Mouse (Mus musculus): ENCODE measurements around the gene Pltp.
A peak's percentile ranks its signal among the peaks of the same experiment; 100 is the strongest.

The Pltp gene

DNA sequence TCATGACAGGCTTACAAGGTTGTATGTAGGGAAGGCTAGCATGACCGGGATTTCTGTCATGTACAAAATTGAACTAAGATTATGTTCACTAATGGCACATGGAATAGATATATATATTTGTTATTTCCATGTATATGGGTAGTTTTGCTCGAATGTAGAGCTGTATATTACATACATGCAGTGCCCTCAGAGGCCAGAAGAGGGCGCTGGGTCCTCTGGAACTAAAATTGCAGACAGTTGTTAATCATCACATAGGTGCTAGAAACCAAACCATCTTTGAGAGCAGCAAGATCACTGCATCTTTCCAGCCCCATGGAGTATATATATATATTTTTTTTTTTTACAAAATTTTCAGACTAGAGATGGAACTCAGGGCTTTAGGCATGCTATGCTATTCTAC is 11.7 kb downstream of the Pltp start:
- DNase-seq (ENCODE audit: low read depth, low spot score), result no peak

- no peak for DNase-seq (ENCODE audit: low read depth, low spot score)
These were observed 22.3 kb downstream of the Pltp start for GRCm38 (mm10) chr2:164835164-164835563.

DNA sequence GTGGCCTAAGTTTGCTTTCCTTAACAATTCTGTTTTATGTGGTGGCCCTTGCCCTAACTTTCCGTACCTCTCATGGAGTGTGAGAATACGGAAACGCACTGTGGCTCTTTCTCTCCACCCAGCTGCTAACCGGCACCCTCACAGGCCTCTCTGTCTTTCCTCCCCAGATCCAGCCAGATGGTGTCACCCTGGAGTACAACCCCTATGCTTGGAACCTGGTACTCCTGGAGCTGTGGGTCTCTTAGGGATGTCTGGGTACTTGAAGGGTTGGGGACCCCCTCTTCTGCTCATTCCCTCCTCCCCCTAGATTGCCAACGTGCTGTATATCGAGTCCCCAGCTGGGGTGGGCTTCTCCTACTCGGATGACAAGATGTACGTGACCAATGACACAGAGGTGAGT is 23.0 kb downstream of the Pltp start:
- no peak for DNase-seq (ENCODE audit: low read depth, low spot score)

GRCm38 (mm10) chr2:164833314-164833959 is 24.1 kb downstream of the Pltp start, which contains the start of gene Neurl2:
Gene Neurl2, minus strand, starts transcription at chr2:164833456.
- DNase-seq (ENCODE audit: low read depth, low spot score), result peak; percentile 91

GRCm38 (mm10) chr2:164832748-164833301 is 24.7 kb downstream of the Pltp start, which contains the start of gene Ctsa:
Gene Ctsa, plus strand, starts transcription at chr2:164832873.
- DNase-seq (ENCODE audit: low read depth, low spot score), result no peak

DNA sequence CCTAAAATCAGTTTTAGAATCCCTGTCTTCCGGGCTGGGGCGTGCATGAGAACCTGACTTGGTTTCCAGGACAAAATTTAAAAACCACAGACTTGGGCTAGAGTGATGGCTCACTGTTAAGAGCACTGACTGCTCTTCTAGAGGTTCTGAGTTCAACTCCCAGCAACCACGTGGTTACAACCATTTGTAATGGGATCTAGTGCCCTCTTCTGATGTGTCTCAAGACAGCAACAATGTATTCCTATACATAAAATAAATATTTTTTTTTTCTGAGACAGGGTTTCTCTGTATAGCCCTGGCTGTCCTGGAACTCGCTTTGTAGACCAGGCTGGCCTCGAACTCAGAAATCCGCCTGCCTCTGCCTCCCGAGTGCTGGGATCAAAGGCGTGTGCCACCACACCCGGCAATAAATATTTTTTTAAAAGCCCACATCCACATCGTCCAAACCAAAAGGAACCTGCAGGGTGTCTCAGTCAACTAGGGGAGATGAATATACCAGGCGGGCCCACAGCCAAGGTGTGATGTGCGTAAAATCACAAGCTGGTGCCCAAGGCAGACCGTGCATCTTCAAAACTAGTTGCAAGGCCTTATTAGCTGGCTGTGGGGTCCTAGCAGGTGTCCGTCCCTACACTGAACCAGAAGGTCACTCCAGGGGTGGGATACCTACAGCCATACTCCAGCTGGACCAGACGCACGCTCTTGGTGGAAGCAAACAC is 25.3 kb downstream of the Pltp start:
- DNase-seq (ENCODE audit: low read depth, low spot score), result no peak

DNA sequence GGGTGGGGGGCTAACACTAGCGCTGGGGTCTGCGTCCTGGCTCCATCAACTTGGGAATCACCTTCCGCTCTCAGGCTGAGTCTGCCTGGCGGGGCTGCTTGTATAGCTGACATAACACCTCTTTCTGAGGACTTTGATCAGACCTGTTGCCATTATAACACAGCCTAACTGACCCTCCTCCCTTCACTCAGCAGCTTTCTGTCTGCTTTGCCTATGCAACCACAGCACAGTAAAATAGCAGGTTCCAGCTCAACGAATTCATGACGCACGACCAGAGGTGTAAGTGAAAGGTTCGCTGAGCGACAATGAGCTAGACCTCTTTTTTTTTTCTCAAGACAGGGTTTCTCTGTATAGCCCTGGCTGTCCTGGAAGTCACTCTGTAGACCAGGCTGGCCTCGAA is 26.5 kb downstream of the Pltp start:
- DNase-seq (ENCODE audit: low read depth, low spot score), result no peak

- no peak for DNase-seq (ENCODE audit: low read depth, low spot score)
These were observed 28.4 kb downstream of the Pltp start for GRCm38 (mm10) chr2:164829090-164829489.

DNA sequence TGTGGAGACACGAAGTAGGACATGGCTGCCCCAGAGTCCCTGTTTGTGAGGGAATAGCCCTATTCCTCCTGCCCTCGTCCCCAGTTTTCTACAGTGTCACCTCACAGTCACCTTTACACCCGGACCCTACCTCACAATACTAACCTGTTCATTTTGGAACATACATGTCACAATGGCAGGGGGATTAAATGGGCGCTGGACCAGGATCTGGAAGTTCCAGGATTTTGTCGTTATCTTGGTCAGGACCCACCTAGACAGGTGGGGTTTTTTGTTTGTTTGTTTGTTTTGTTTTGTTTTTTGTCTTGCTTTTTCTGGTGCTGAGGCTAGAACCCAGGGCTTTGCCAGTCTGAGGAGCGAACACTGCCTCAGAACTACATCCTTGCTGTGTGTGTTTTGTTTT is 29.1 kb downstream of the Pltp start, which contains the start of gene Spata25:
Gene Spata25 (minus strand): TSS at position 101 of the 400 bp plus-strand sequence.
- DNase-seq (ENCODE audit: low read depth, low spot score), result no peak

DNA sequence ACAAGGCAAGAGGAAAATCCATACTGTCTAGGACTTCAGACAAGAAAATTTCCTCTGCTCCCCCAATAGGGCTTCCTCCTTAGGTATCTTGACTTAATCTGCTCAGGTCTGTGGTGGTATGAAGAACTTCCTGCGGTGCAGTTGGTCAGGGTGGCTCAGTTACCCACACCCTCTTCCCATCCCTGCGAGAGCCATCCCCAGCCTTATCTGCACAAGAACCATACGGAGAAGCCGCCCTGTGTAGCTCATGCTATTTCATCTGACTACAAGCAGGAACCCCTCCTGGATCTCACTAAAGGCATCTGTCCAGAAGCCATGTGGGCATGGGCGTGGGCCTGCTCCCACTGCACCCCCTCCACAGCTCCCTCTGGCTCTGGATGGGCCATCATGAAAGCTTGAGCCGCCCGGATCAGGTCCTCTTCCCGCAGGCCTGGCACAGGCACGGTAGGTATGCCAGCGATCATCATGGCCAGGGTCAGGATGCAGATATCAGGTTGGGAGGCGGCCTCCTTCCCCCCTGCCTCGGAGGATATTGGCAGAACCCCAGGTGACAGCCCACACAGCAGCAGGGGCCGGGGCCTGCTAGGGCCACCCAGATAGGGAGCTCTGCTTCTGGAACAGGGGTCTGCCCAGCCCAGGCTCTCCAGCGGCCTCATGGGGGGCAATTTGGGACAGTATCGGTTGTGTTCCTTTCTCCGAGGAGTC is 30.2 kb downstream of the Pltp start:
- DNase-seq (ENCODE audit: low read depth, low spot score), result no peak

- no peak for DNase-seq (ENCODE audit: low read depth, low spot score)
These were observed 32.0 kb downstream of the Pltp start for GRCm38 (mm10) chr2:164825521-164825920.

DNA sequence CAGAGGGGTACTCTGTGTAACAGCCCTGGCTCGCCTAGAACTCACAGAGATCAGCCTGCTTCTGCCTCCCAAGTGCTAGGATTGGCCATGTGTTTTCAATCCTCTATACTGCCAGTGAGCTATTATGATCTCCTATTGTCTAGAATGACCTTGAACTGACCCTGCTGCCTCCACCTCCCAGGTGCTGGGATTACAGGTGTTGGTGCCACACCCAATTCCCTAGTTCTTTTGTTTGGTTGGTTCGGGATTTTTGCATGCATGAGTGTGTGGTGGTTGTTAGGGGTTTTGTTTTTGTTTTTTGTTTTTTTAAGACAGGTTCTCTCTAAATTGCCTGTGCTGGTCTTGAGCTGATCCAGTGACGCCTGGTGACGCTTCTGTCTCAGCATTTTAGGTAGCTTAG is 33.5 kb downstream of the Pltp start:
- no peak for DNase-seq (ENCODE audit: low read depth, low spot score)

GRCm38 (mm10) chr2:164823181-164823585 is 34.3 kb downstream of the Pltp start:
- DNase-seq (ENCODE audit: low read depth, low spot score), result no peak

DNA sequence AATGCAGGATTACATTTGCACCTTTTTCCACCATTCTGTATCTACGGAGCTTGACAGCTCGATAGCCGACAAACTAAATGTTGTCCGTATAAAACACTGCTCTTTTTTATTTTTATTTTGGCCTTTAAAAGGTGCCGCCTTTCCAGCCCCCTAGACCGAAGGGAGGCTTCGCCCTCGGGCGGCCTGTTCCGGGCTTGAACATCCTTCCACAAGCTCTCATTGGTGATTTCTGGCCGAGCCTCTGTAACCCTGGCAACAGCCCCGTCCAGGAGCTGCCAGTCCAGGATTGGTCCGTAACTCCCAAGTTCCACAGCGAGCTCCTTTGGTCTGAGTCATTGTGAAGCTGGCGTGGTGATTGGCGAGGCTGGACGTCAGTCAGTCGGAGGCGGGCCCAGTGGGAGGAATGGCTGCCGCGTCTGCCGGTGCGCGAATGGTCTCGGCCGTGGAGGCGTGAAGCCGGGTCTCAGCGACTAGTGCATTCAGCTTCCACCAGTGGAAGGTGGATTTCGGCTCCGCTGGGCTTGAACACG is 34.8 kb downstream of the Pltp start, which contains the start of gene Zswim1:
Gene Zswim1 (plus strand): TSS at position 51 of the 530 bp plus-strand sequence.
- DNase-seq (ENCODE audit: low read depth, low spot score), result peak; percentile 94

GRCm38 (mm10) chr2:164821060-164821459 is 36.5 kb downstream of the Pltp start:
- no peak for DNase-seq (ENCODE audit: low read depth, low spot score)

- no peak for DNase-seq (ENCODE audit: low read depth, low spot score)
These were observed 39.8 kb downstream of the Pltp start for GRCm38 (mm10) chr2:164817703-164818102.

DNA sequence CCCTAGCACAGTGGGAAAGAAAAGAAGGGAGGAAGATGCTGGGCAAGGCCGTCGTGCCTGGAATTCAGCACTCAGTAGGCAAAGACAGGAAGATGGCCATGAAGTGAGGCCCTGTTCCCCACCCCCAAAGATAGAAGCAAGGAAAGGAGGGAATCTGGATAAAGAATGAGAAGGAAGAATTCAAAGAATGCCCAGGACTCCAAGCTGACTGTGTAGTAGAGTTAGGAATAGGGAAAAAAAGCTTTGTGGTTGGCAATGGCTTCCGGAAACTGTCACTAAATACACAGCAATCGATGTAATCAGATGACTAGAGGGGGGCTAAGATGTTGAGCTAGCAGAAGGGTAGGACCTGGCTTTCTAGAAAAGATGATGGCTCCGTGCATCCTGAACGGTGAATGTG is 40.3 kb downstream of the Pltp start:
- DNase-seq (ENCODE audit: low read depth, low spot score), result no peak

DNA sequence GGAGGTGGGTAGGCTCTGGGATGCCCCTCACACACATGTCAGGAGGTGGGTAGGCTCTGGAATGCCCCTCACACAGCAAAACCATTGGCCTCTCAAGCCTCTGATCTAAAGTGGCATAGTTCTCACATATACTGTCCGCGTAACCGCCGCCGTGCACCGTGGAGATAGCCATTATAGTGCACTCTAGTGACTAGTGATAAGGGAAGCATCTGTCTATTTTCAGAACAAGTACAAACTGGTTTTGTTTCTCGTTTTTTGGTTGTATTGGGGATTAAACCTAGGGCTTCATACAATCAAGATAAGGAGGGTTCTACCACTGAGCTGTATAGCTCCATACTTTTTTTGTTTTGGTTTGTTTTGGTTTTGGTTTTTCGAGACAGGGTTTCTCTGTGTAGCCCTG is 41.7 kb downstream of the Pltp start:
- no peak for DNase-seq (ENCODE audit: low read depth, low spot score)

DNA sequence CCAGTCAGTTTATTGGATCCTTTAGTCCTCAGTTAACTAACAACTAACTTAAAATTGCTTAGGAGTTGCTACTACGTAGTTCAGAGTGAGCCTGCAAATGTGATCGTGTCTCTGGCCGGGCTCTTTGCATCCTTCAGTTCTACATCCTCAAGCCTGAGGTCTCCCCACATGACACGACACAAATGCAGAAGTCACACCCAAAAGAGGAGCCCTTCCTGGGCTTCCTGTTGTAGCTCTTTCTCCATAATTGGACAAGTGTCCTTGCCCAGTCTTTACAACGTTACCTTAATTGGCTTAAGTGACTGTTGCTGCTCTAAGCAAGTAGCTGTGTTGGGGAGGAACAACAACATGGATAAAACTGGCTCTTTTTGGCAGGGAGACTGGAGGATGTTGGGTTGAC is 42.2 kb downstream of the Pltp start:
- no peak for DNase-seq (ENCODE audit: low read depth, low spot score)

GRCm38 (mm10) chr2:164813557-164813956 is 44.0 kb downstream of the Pltp start:
- no peak for DNase-seq (ENCODE audit: low read depth, low spot score)

GRCm38 (mm10) chr2:164806614-164807013 is 50.9 kb downstream of the Pltp start:
- DNase-seq (ENCODE audit: low read depth, low spot score), result no peak

GRCm38 (mm10) chr2:164805332-164805718 is 52.2 kb downstream of the Pltp start:
- no peak for DNase-seq (ENCODE audit: low read depth, low spot score)
